Mouse (Mus musculus) adrenal gland, postnatal 10 days (tissue): ENCODE measurements around the gene Ptgis. TPM values are rescaled to one million over a fixed set of nuclear protein-coding genes. Genes with fewer than 3 reads are reported as not detected.
"Not testable (repeated sequence)": the region's sequence is repeated elsewhere in the genome, so short reads cannot be mapped to it uniquely, and the experiment has no call there.

Source experiments
- DNase-seq: peaks from one replicate; pipeline ENCODE4 v3.0.0; 2021; ENCODE audit warnings: mixed read lengths
- total RNA-seq, 2 experiments: library from RNA; stranded (reverse); gene quantifications; 2 replicates each; pipeline ENCODE4 v1.2.3; 2021

Gene Ptgis
- total RNA-seq, 2 experiments from 2014 or later: 18.7 to 23.3 TPM

GRCm38 (mm10) chr2:167232132-167233008, 8.0 kb downstream of the Ptgis start:
- DNase-seq: peak; percentile 86

GRCm38 (mm10) chr2:167230554-167230953, 9.8 kb downstream of the Ptgis start:
- DNase-seq: peak; percentile 63

GRCm38 (mm10) chr2:167224937-167225336, 15.5 kb downstream of the Ptgis start:
- no peak for DNase-seq

- DNase-seq: no peak
These were observed 16.2 kb downstream of the Ptgis start for GRCm38 (mm10) chr2:167224194-167224593.

- peak; percentile 85 for DNase-seq
These were observed 18.3 kb downstream of the Ptgis start for GRCm38 (mm10) chr2:167222152-167222551.

GRCm38 (mm10) chr2:167221159-167221845, 19.1 kb downstream of the Ptgis start:
- no peak for DNase-seq

GRCm38 (mm10) chr2:167220736-167221135, 19.7 kb downstream of the Ptgis start:
- no peak for DNase-seq

GRCm38 (mm10) chr2:167219154-167219775, 21.1 kb downstream of the Ptgis start:
- DNase-seq: peak; percentile 89

GRCm38 (mm10) chr2:167213666-167214065, 26.7 kb downstream of the Ptgis start:
- peak; percentile 46 for DNase-seq

GRCm38 (mm10) chr2:167213076-167213475, 27.3 kb downstream of the Ptgis start:
- DNase-seq: peak; percentile 65

GRCm38 (mm10) chr2:167212551-167212950, 27.9 kb downstream of the Ptgis start:
- no peak for DNase-seq

GRCm38 (mm10) chr2:167212089-167212488, 28.3 kb downstream of the Ptgis start:
- DNase-seq: no peak

- DNase-seq: no peak
These were observed 30.5 kb downstream of the Ptgis start for GRCm38 (mm10) chr2:167209900-167210299.

- no peak for DNase-seq
These were observed 31.4 kb downstream of the Ptgis start for GRCm38 (mm10) chr2:167208984-167209383.

GRCm38 (mm10) chr2:167205918-167206629, 34.3 kb downstream of the Ptgis start:
- DNase-seq: no peak

GRCm38 (mm10) chr2:167204686-167205085, 35.7 kb downstream of the Ptgis start:
- DNase-seq: not testable (repeated sequence)

- no peak for DNase-seq
These were observed 36.8 kb downstream of the Ptgis start for GRCm38 (mm10) chr2:167203505-167204166.

GRCm38 (mm10) chr2:167201463-167202291, 38.7 kb downstream of the Ptgis start:
- DNase-seq: peak; percentile 46

GRCm38 (mm10) chr2:167198660-167199427, 41.6 kb downstream of the Ptgis start:
- no peak for DNase-seq

- DNase-seq: no peak
These were observed 47.0 kb downstream of the Ptgis start for GRCm38 (mm10) chr2:167193361-167193760.
